Mouse (Mus musculus): ENCODE results near the gene Gm16253. TPM values are rescaled to one million over a fixed set of nuclear protein-coding genes. Genes with fewer than 3 reads are reported as not detected.

Gene Gm16253
- not detected in 2 replicates for total RNA-seq (2017)

DNA sequence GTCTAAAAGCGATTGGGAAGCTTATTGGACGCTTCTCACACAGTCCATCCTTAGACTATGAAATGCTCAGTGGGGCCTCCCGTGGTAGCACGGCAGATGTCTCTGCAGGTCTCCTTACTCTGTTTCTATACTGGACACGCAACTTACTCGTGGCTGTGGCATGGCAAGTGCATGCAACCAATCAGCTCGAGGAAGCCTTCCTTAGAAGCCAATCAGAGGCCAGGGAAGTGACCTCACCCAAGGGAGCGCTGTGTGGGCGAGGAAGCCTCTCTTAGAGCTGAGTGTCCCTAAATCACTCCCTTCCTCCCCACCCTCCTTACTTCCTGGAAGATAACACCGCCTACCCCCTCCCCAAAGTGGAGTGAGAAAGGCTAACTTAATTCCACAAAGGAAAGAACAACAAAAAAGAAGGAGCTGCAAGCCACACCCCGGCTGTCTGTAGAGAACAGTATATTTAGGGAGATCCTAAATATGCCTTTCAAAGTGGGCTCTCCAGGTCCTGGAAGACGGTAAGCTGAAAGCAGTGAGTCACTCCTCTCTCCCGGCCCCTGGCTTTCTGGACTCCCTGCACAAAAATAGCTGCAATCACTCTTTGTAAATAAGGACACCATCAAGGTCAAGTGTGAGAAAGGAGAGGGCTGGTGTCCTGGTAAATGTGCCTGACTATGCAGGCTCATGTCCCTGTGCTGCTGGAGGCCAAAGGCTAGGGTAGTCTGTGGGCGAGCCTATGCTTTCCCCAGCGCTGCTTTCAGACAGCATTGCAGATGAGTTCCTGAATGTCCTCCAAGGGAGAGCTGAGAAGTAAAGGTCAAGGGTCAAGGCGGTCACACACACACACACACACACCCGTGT lies at the start of gene Gm16253:
TSS of gene Gm16253 (plus strand) at position 295 of the 852 bp plus-strand sequence.
- peak; percentile 90 to 91 for ATAC-seq (replicated peaks in 1 of 2; ENCODE audit: insufficient read depth in 1 of 2, low FRiP score in 2 of 2, low TSS enrichment in 1 of 2, low read depth in 1 of 2, poor library complexity in 2 of 2, severe bottlenecking in 2 of 2)

DNA sequence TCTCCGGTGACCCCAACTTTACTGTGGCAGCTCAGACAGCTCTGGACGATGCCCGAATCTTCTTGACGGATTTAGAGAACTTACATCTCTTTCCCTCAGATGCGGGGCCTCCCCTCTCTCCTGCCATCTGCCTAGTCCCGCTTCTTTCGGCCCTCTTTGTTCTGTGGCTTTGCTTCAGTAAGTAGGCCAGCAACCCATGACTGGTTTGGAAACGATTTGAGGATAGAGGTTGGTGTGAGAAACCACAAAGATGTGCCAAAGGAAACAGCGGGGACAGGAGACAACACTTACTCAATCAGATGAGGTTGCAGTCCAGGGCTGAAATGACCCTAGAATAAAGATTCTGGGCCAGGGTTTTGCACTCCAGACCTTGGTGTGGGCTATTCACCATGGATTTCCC lies 48.3 kb upstream of the Gm16253 start:
- ATAC-seq (replicated peaks in 1 of 2; ENCODE audit: insufficient read depth in 1 of 2, low FRiP score in 2 of 2, low TSS enrichment in 1 of 2, low read depth in 1 of 2, poor library complexity in 2 of 2, severe bottlenecking in 2 of 2): no peak

DNA sequence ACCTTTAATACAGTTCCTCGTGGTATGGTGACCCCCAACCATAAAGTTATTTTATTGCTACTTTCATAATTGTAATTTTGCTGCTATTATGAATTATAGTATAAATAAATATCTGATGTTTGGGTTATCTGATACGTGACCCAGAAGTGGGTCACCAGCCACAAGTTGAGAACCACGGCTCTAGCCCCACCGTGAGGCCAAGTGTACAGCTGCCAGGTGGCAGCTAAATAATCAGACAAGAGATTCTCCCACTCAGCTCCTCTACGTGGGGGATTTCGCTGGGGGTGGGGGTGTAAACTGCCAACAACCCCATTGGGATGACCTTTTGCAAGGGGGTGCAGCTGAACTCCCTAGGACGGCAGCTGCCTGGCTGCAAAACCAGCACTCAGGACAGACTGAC lies 44.7 kb upstream of the Gm16253 start:
- ATAC-seq (replicated peaks in 1 of 2; ENCODE audit: insufficient read depth in 1 of 2, low FRiP score in 2 of 2, low TSS enrichment in 1 of 2, low read depth in 1 of 2, poor library complexity in 2 of 2, severe bottlenecking in 2 of 2): no peak

DNA sequence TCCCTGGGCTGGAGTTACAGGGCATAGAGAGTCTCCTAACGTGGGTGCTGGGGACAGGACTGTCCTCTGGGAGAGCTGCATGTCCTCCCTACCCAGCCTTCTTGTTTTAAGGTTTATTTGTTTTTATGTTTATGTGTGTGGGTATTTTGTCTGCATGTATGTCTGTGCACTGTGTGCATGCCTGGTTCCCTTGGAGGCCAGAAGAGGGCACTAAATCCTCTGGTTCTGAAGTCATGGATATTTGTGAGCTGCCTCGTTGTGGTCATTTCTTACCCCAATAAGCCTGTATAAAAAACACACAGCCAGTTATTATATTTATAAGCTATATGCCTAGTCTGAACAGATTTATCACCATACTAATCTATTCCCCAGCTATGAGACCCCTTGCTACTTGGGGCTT lies 42.5 kb upstream of the Gm16253 start:
- ATAC-seq (replicated peaks in 1 of 2; ENCODE audit: insufficient read depth in 1 of 2, low FRiP score in 2 of 2, low TSS enrichment in 1 of 2, low read depth in 1 of 2, poor library complexity in 2 of 2, severe bottlenecking in 2 of 2): no peak

DNA sequence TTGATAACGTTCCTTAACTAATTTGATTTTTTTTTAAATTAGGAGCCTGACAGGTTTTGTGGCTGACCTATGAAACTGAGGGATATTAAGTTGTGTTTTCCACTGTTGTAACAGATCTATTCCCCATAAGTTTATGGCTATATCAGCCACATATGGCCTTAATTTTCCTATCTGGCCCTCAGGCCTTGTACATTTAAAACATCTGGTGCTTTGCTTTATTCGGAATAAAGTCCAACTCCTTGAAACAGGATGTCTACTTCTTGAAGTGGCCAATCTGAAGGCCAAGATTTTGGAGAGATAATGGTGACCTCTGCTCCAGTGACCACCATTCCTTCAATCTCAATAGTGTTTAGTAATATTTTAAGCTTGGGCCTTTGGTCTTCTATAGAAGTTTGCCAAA lies 37.5 kb upstream of the Gm16253 start:
- no peak for ATAC-seq (replicated peaks in 1 of 2; ENCODE audit: insufficient read depth in 1 of 2, low FRiP score in 2 of 2, low TSS enrichment in 1 of 2, low read depth in 1 of 2, poor library complexity in 2 of 2, severe bottlenecking in 2 of 2)

DNA sequence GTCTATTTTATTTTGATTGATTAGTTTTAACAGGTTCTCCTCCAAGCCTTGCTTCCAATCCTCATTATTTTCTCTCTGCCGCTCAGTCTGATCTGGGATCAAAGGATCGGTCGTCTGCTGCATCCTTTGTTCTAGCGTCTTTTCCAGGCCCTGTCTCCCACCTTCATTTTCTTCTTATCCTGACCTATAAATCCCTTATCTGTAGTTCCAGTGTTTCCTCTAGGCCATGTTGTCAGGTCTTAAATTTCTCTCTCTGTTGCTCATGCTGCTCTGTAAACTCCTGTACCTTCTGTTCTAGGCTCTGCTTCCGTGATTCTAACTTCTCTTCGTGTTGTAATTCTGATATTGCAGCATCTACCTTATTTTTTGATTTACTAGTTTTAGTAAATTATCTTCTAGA lies 36.0 kb upstream of the Gm16253 start:
- no peak for ATAC-seq (replicated peaks in 1 of 2; ENCODE audit: insufficient read depth in 1 of 2, low FRiP score in 2 of 2, low TSS enrichment in 1 of 2, low read depth in 1 of 2, poor library complexity in 2 of 2, severe bottlenecking in 2 of 2)

DNA sequence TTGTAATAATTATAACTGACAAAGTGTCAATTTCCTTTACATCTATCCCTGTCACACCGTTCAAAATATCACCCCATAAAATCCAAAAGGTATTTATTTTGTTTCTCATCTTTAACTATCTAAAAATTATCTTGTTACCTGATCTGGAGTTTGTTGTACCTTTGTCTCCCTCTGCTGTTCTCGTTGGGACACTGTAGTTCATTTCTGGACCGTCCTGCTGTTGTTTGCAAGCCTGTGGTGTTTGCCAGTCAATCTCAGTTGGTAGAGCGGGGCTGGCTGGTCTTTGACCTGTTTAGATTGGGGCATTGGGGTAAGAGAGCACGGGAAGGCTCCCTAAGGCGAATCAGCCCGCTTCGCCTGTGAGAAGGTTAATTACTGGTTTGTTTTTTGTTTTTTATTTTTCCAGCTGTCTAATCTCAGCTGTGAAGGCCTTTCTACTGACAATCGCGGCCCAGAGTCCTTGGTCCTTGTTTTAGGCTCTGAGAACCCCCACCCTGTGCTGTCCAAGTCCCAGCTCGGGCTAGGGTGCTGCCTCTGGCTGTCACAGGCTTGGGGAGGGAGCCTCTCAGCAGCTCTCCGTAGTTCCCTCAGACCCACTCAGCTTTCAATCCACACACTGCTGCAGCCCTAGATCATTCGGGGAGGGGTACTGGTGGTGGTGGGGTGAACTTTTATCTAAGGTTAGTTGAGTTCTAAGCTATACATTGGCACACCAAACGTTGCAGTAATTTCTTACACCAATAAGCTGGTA lies 35.3 kb upstream of the Gm16253 start:
- ATAC-seq (replicated peaks in 1 of 2; ENCODE audit: insufficient read depth in 1 of 2, low FRiP score in 2 of 2, low TSS enrichment in 1 of 2, low read depth in 1 of 2, poor library complexity in 2 of 2, severe bottlenecking in 2 of 2): 0 out of 4 replicates have a peak, but pooled peaks of 1 of the 2 experiments have one; percentile 42

DNA sequence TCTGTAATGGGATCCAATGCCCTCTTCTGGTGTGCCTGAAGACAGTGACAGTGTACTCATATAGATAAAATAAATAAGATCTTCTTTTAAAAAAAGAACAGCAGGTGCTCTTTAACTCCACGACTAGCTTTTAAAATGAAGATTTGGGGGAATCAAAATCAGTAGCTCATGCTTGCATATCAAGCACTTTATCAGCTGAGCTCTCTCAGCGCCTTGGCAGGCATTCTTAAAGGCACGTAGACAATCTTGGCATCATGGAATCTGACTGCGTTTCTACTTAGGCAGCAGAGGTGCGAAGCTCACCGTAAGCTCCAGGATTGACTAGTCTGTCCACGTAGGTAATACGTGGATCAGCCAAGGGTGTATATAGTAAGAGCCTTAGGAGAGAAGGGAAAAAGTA lies 34.2 kb upstream of the Gm16253 start:
- ATAC-seq (replicated peaks in 1 of 2; ENCODE audit: insufficient read depth in 1 of 2, low FRiP score in 2 of 2, low TSS enrichment in 1 of 2, low read depth in 1 of 2, poor library complexity in 2 of 2, severe bottlenecking in 2 of 2): no peak

DNA sequence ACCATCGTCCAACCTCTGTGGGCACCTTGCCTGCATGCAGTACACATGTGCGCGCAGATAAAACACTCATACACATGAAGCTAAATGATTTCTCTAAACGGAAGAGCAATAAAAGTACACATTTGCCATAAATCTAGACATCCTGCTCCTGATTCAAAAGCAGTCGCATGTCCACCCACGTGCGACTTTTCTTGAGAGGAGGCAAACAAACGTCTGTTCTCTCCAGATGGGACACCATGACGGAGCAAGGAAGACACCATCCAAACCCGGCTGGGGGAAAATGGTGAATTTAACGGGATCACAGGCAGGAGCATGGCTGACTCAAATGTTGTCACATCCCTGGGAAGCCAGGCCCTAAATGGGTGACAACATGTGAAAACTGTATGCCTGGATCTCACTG lies 33.4 kb upstream of the Gm16253 start:
- no peak for ATAC-seq (replicated peaks in 1 of 2; ENCODE audit: insufficient read depth in 1 of 2, low FRiP score in 2 of 2, low TSS enrichment in 1 of 2, low read depth in 1 of 2, poor library complexity in 2 of 2, severe bottlenecking in 2 of 2)

DNA sequence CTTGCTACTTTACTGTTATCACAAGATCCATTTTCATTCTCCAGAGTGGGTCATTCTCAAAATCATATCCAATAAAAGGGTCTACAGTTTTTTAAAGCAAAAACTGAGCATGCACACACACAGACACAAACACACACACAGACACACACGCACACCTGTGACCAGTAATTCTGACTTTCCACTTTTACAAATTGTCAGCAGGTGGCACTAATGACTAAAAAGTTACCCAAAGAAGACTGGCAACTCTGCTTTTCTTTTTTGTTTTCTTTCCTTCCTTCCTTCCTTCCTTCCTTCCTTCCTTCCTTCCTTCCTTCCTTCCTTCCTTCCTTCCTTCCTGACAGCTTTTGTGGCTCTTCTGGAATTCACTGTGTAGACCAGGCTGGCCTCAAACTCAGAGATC lies 31.2 kb upstream of the Gm16253 start:
- no peak for ATAC-seq (replicated peaks in 1 of 2; ENCODE audit: insufficient read depth in 1 of 2, low FRiP score in 2 of 2, low TSS enrichment in 1 of 2, low read depth in 1 of 2, poor library complexity in 2 of 2, severe bottlenecking in 2 of 2)

DNA sequence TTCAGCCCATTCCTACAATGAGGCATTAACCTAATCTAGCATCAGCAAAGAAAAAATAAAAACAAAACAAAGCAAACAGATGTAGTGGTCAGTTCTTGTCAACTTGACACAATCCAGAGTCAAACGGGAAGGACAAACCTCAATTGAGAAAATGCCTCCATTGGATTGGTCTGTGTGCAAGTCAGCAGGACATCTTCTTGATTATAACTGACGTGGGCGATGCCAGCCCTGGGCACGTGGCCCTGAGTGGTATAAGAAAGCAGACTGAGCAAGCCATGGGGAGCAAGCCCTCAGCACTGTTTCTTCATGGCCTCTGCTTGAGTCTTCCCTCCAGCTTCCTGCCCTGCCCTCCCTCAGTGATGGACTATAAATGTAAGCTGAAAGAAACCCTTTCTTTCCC lies 29.9 kb upstream of the Gm16253 start:
- no peak for ATAC-seq (replicated peaks in 1 of 2; ENCODE audit: insufficient read depth in 1 of 2, low FRiP score in 2 of 2, low TSS enrichment in 1 of 2, low read depth in 1 of 2, poor library complexity in 2 of 2, severe bottlenecking in 2 of 2)

DNA sequence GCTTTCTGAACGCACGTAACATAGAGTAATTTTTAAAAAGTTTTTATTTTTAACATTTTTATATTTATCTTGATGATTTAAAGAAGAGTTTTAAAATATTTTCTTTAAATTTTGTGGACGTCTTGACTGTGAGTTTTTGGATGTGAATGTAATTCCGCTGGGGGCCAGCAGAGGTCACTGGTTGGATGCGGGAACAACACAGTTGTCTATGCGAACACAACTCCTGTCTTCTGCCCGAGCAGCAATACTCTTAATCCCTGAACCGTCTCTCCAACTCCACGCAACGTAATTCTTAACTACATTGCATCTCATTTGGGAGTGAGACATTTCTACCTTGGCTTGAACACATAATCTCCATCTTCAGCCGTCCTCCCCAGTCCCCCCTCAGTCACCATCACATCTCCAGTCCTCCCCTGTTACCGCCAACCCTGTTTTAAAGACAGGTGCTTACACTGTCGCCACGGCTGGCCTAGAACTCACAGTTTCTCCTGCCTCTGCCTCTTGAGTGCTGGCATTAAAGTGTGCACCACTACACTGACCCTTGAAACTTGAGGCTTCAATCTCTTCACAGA lies 29.3 kb upstream of the Gm16253 start:
- ATAC-seq (replicated peaks in 1 of 2; ENCODE audit: insufficient read depth in 1 of 2, low FRiP score in 2 of 2, low TSS enrichment in 1 of 2, low read depth in 1 of 2, poor library complexity in 2 of 2, severe bottlenecking in 2 of 2): peak; percentile 73 to 92; a peak in 3 of 4 replicates

DNA sequence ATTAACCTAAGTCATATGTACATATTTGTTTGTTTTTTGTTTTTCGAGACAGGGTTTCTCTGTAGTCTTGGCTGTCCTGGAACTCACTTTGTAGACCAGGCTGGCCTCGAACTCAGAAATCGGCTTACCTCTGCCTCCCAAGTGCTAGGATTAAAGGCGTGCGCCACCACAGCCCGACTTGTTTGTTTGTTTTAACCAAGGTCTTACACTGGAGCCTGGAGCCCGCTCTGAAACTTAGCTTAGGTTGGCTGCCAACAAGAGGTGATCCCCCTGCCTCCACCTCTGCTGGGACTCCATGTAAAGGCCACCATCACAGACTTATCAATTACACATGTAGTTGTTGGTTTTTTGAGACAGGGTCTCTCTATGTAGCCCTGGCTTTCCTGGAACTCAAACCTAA lies 28.0 kb upstream of the Gm16253 start:
- ATAC-seq (replicated peaks in 1 of 2; ENCODE audit: insufficient read depth in 1 of 2, low FRiP score in 2 of 2, low TSS enrichment in 1 of 2, low read depth in 1 of 2, poor library complexity in 2 of 2, severe bottlenecking in 2 of 2): no peak

DNA sequence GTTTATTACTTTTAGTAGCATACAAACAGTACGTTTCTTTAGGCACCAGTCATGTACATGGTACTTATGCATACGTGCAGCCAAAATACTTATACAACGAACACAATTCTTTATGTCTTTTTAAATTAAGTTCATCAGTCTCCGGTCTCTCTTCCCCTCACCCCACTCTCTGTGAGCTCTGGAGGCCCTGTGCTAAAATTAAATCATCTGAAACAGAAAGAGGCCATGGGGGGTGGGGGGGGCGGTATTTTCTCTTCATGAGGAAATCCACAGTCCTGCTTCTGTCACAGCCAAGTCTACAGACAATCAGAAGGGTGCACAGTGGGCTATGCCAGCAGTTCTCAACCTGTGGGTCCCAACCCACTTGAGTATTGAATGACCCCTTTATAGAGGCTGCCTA lies 27.4 kb upstream of the Gm16253 start:
- no peak for ATAC-seq (replicated peaks in 1 of 2; ENCODE audit: insufficient read depth in 1 of 2, low FRiP score in 2 of 2, low TSS enrichment in 1 of 2, low read depth in 1 of 2, poor library complexity in 2 of 2, severe bottlenecking in 2 of 2)

DNA sequence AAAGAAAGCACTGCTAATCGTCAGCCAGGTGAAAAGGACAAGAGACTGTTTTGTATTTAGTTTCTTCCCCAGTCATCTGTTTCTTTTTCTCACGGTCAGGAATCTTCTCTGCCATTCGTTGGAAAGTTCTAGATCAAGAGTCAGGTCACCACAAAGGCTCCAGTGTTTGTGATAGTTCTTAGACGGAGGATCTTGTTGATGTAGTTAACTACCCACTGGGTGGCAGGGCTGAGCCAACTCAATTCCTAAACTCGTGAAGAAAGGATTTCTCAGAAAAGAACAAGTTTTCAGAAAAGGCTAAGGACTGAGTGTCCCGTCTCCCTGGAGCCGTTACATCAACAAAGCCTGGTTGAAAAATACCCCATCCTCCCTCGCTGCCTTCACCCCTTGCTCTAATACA lies 25.6 kb upstream of the Gm16253 start:
- peak; percentile 60 to 74 for ATAC-seq (replicated peaks in 1 of 2; ENCODE audit: insufficient read depth in 1 of 2, low FRiP score in 2 of 2, low TSS enrichment in 1 of 2, low read depth in 1 of 2, poor library complexity in 2 of 2, severe bottlenecking in 2 of 2)

DNA sequence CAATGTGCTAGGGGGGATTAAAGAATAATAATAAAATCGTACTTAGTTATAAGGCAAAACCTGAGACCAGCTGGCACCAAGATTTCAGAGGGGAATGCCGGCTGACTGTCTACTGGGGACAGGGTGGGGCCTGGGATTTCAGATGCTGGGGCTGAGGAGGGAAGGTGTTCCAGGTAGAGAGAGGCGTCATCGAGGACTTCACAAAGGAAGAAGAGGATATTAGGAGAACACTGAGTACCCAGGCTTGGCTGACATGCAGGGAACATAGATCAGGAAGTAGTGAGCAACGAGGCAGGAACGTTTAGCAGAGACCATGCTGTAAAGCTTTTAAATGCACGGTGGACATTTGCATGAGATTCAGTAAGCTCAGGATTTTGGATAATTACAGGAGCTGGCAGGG lies 24.9 kb upstream of the Gm16253 start:
- ATAC-seq (replicated peaks in 1 of 2; ENCODE audit: insufficient read depth in 1 of 2, low FRiP score in 2 of 2, low TSS enrichment in 1 of 2, low read depth in 1 of 2, poor library complexity in 2 of 2, severe bottlenecking in 2 of 2): no peak

DNA sequence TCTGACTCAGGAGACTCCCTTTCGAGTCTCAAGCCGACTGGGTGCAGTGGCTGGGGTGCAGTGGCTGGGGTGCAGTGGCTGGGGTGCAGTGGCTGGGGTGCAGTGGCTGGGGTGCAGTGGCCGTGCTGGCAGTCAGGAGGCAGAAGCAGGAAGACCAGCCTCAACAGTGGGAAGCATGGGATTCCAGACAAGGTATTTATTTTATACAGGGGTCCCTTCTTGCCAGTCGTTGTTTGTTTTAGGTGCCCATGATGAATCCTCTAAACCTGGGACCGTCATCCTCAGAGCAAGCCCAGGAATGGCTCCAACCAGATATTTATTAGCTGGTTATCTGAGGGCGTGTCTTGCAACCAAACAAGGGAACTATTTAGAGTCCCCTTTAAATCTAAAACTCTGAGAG lies 23.2 kb upstream of the Gm16253 start:
- no peak for ATAC-seq (replicated peaks in 1 of 2; ENCODE audit: insufficient read depth in 1 of 2, low FRiP score in 2 of 2, low TSS enrichment in 1 of 2, low read depth in 1 of 2, poor library complexity in 2 of 2, severe bottlenecking in 2 of 2)

DNA sequence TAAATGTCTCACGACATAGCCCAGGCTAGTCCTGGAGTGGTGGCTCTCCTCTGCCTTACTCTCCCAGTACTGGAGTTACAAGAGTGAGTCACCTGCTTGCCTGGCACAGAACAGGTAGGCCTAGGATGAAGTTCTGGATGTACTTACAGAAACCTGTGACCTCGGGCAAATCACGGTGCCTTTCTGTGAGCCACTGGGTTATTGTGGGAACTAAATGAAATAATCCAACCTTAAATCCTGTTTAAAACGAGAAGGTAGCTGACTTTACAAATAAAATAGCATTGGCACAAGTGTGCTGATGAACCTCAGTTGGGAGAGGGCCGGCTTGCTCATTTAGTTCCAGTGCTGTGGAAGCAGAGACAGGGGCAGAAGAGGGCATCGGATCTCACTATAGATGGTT lies 22.5 kb upstream of the Gm16253 start:
- ATAC-seq (replicated peaks in 1 of 2; ENCODE audit: insufficient read depth in 1 of 2, low FRiP score in 2 of 2, low TSS enrichment in 1 of 2, low read depth in 1 of 2, poor library complexity in 2 of 2, severe bottlenecking in 2 of 2): no peak
